Mouse (Mus musculus) left cerebral cortex, adult 9 months (tissue): ENCODE measurements around the gene Gfi1b.

Experiments used
- DNase-seq, 2 experiments: peaks; one replicate each; pipeline ENCODE4 v3.0.0; 2022; ENCODE audit warnings: low spot score in 2 of 2

Gfi1b gene

DNA sequence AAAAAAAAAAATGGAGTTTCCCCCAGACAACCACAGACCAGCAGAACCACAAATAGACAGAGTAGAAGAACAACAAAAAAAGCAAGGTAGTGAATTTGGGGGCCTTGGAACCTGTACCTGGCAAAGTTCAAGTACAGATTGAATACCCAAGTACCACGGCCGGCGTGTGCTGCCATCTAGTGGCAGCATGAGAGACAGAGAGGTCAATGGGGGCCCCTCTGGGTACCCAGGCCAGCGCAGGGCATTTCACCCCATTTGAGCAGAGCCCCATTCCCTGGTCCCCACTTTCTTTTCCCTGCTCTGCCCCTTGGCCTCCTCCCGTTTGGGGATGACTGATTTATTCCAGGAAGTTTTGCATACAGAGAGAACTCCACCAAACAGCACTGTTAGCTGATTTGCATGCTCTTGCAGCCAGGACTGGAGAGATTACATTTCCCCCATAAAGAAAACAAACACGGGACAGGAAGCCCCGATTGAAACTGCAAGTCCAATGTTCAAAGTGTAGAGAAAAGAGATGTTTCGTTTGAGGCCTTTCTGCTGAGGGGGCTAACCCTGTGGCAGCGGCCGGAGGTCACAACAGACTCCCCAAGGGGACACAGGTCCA is 841 bp upstream of the Gfi1b start:
- no peak for DNase-seq

DNA sequence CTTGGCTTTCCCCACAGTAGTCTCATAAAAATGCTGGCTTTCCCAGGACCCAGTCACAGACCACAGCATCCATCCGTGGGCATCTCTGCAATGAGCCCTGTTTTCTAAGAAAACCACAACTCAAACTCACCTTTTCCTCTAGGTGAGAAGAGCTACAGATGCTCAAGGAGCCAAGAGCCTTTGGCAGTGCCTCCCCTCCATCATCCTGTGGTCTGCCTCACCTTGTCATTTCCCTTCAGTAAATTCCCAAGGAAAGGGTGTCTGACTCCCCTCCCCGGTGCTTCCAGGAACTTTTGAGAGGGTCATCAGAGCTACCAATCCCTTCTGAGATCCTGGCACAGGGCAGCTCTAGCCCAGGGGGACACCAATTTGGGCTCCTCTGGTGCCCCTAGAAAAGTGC is 671 bp downstream of the Gfi1b start:
- DNase-seq, result no peak

DNA sequence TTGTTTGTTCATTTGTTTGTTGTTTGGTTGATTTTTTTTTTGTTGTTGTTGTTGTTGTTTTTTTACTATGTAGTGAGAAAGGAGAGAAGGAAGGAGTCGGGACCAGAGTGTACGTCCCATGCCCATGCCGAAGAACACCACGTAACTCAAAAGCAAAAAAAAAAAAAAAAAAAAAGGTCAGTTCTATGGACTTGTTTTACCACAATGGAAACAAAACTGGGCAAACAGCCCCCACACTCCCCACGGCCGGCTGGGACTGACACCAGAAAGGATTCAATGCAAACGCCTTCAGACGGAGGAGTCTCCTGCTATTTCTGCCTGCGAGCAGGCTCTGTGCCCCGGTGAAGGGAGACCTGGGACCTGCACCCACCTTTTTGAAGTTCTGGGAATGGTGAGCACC is 1.3 kb downstream of the Gfi1b start:
- DNase-seq, result no peak

DNA sequence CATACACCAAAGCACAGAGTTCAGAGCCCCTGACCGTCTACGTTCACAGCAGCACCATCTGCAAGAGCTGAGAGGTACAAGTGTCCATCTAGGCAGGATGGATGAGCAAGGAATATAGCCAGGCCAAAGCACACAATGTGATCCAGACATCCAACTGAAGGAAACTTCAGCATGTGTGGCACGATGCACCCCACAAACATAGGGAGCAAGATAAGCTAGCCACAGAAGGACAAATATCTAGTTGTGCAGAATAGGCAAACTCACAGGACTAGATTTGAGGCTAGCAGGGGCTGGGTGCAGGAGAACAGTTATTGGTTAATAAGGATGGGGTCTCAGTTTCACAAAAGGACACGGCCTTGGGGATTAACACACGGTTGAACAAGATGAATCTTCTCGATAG is 2.4 kb downstream of the Gfi1b start:
- no peak for DNase-seq

DNA sequence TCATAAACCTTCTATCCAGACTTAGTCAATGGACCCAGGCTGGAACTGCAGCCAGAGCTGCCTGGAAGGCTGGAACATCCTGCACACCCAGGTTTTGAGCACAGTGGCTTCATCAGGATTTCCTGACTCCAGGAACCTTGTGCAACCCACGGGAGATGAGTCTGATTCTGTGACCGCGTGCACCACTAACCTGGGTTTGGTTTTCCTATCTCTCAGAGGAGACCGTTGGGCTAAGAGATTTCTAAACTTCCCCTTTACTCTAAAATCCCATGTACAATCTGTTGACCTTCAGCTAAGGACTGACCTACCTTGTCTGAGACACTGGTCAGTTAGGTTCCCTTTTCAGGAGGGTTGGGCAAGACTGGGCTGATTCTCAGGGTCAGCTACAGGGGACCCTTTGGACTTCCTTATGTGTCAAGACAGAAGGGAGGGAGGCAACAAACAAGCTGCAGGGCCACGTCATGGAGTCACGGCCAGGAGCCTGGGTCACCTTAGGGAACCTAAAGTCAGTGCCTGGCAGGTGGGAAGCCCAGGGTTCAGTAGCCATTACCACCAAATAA is 2.9 kb downstream of the Gfi1b start:
- DNase-seq, result no peak

DNA sequence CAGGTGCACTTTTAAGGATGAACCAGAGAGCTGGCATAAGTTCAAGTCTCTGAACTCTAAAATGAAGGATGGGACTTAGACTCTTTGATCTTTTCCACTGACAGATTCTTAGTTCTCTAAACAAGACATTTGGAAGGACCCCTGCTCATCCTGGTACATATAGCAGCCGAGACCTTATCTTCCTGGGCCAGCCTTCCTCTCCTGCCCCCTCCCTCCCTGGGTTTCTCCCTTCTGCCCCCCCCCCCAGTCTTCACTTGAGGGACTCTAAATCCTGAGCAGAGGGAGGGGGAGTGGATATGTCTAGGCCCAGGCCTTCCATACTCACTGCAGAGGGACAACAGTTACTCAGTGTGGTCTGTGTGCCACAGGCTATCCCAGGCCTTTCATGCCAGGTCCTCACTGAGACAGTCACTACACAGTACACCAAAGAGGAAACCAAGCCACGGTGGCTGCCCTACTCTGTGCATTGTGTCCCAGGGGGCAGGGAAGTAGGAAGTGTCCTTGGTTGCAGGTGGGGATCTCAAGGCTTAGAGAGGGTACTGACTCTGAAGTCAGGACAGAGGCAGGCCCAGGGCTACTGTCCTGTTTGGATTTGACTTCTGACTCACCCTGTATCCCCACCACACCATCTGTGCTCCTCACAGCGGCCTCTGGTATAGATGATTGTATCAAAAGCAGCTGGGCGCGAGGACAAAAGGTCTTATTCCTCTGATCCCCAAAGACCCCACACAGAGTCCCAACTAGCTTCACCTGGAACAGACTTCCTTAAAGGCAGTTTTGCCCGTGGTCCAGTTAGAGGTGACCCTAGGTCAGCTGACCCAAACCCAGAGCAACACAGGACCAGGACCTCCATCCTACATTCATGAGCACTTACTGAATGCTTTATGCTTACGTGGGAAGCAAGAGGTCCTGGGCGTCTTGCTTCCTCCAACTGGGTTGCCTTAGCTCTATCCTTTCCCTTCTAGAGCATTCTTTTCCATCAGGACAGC is 4.0 kb downstream of the Gfi1b start:
- DNase-seq, result no peak

DNA sequence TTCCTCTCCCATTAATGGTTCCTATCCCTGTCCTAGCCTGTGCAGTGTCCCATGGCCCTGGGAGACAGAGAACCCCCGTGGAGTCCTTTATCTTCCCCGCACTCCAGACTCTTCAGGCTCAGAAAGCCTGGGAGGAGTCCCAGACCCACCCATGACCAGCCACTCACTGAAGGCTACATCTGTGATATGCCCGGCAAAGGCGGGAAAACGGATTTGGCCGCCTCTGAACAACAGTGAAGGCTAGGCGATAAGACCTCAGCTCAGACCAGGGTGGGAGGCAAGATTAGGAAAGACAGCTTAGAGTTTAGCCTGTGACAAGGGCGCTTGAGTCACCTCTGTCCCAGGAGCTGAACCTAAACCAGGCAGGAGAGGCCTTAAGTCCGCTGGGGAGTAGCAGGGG is 4.9 kb downstream of the Gfi1b start:
- no peak for DNase-seq

DNA sequence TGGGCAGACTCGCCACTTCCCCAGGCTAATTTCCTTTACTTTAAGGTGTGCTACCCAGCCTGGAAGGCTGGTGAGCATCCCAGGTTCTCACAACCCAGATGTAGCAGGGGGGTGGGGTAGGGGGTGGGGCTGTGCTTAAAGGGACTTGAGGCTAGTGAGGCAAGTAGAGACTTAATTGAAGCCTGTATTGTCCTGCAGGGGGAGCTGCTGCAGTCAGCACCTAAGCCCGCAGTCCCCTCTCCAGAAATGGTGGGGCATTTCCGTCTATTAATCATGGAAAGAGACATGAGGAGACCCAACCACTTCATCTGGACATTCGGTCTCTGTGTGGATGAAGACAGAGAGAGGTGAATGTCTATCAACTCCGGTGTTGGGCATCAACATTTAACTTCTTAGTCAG is 5.4 kb downstream of the Gfi1b start:
- no peak for DNase-seq

DNA sequence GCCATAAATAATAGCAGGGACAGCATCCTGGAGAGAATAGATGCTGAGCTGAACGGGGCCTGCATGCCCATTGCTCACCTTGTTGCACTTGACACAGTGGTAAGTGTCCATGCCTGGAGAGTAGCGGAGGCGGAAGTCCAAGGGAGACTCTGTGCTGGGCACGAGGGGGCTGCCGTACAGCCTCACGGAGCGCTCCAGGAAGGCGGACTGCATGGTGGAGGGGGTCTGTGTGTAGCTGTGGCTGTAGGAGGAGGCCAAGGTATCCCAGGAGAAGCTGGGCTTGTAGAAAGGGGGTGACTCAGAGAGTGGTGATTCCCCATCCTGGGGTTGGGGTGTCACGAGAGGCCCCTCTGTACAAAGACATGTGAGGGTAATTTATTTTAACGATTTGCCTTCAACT is 8.2 kb downstream of the Gfi1b start:
- DNase-seq, result no peak

DNA sequence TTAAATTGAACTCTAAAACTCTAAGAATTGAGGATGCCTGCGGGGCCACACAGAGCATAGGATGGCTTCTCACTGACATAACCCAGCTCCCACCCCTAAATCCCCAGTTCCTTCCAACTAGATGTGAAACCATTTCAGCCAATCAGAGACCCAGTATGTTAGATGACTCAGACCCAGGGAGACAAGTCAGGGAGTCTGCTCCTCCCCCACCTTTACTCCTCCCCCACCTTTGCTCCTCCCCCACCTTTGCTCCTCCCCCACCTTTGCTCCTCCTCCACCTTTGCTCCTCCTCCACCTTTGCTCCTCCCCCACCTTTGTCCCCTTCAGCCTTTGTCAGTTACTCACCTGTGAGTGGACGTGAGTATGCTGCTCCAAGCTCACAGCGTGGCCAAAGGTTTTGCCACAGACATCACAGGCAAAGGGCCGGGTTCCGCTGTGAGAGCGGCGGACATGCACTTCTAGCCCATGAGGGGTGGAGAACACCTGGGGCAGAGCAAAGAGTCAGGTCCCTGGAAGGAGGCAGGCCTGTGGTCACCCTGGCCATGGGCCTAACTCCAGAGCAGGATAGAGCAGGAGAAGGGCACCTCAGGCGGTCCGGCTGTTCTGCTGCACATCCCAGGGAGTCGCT is 9.2 kb downstream of the Gfi1b start:
- no peak for DNase-seq

DNA sequence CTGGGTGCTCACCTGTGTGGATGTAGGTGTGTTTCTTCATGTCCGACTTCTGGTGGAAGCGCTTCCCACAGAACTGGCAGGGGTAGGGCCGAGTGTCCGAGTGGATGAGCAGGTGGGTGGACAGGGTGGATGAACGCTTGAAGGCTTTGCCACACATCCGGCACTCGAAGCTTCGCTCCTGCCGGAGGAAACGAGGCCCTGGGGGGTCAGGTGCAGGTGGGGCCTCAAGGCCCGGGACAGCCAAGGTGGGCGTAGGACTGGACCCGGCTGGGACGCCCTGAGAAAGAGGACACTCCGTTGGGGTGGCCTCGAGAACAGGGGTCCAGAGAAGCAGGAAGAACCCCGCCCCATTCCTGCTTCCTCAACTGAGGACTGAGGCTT is 10.4 kb downstream of the Gfi1b start:
- no peak for DNase-seq

DNA sequence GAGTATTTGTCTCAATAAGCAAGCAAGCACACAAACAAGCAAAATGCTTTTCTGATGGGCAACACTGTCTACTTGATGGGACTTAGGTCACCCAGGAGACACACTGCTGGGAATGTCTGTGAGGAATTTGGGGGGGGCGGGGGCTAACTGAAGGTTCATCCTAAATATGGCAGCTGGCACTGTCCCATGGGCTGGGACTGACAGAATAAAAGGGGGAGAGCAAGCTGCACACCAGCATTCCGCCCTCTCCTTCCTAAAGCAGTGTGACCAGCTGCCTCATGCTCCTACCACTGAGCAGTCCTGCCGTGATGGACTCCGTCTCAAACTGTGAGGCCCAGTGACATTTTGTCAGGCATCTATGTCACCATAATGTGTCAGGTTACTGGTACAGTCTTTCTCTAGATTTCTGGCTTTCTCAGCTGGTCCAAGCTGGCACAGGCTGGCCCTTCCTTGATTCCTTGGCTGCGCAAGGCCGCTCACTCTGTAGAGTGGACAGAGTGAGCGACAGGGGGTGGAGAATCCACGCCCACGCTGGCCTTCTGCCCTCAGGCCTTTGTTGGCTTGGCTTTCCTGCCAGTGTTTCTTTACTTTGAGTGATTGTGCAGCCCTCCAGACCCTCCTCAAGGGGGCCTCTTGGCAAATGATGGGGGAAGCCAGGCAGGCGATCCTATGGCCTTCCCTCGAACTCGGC is 10.9 kb downstream of the Gfi1b start:
- DNase-seq, result no peak

DNA sequence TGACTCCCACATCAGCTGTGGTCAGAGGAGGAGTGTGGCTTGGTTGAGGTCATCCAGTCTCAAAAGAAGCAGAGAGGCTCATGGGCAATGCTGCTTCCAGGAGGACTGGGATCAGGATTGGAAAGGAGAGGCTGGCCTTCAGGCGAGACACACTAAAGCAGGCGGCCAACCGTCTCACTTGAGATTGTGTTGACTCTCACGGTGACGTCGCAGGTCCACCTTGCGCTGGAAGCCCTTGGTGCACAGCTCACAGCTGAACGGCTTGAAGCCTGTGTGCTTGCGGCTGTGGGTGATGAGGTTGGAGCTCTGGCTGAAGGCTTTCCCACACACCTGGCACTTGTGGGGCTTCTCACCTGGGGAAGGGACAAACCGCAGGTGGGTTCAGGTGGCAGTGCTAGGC is 11.9 kb downstream of the Gfi1b start:
- DNase-seq, result no peak

DNA sequence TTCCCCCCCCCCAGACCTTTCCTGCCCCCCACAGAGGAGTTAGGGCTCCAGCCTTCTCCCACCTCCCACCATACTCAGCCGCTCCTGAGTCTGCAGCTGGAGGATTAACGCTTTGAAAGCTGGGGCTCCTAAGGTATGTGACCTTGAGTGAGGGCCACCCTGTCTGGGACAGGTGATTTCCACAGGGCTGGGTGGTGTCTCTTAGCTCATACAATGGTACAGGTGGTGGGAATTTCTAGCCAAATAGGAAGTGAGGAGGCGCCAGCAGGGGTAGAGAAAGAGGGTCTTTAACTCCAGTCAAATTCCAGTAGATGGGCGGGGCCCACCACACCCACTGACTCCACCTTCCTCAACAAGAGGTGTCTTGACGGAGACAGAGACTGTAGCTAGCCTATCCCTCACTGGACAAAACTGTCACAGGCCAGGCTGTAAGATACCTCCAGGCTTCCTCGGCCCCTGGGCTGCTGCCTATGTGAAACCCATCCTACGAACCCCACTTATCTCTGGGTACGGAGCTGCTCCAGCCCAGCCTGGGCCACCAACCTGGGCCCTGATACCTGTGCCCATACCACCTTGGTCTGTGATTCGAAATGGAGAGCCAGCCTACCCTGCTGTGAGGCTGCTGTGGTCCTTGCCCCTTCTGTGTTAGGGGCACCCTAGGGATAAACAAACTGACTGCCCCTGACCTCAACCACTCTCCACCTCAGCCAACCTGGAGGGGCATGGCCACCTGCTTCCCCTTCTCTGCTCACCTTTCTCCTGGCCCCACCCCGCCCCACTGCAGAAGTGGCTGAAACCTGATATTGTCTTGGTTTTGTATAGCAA is 14.2 kb downstream of the Gfi1b start:
- DNase-seq, result no peak

DNA sequence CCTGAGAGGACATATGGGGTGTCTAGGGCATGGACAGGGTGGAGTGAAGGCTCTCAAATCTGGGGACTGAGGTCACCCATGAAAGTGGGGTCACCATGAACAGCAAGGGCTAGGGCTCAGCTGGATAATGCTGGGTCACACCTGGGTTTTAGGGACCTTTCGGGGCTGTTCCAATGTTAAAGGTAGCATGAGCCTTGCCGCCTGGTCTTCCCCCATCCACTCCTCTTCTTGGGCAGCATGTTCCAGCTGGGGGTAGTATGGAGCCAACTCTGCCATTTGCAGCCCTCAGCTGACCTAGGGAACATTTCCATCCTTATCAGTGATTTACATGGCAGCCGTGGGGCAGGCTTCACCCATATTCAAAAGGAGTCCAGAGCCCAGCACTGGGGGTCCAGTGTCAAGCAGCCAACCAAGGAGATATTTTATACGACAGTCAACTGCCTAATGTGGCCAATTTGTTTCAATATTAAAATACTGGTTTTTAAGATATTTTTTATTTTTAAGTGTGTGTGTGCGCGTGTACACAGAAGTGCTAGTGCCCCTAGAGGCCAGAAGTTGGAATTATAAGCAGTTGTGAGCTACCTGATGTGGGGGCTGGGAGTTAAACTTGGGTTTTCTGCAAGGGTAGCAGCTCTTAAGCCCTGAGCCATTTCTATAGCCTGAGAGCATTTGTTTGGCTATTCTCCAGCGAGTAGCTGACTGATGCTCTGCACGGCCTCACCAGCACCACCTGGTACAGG is 15.0 kb downstream of the Gfi1b start:
- no peak for DNase-seq

DNA sequence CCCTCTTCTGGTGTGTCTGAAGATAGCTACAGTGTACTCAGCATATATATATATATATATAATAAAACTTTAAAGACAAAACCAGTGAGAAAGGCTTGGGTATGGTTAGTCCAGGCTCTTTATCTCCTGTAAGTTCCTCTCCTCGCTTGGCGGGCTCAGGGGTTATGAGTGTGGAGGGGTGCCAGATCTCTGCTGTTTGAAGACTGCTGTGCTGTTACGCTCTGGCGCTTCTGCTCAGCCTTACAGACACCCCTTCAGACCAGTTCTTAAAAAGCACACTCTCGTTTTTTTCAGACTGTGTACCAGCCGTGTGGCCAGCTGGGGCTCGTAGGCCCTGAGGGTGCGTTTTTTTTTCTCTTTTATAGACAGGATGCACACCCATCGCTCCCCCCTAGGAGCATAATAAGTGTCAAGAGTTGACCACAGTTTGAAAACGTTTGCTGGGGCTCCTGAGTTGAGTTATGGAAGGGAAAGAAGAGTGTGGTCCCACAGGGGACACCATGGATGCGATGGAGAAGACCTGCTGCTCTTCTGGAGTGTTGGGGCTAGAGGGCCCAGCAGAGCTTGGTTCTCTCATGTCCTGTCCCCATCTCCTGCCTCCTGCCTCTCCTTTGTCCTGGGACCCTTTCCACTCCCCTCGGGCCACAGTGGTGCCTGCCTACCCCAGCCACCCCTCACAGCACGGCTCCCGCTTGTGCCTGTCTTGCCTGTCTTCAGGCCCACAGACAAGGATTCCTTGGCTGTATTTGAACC is 15.8 kb downstream of the Gfi1b start:
- no peak for DNase-seq

DNA sequence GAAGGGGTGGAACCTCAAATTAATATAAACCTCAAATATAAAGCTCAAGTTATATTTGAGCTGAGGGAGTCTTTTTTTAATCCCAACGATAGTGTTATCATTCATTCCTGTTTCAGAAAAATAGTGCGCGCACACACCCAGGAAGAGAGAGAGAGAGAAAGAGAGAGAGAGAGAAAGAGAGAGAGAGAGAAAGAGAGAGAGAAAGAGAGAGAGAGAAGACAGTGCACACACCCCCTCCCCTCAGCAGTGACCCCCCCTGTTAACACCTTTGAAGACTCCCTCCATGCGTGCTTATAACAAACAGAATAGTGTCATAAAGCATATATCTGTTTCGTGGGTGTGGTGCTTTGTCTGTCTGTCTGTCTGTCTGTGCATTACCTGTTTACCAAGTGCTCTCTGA is 18.2 kb downstream of the Gfi1b start:
- no peak for DNase-seq

DNA sequence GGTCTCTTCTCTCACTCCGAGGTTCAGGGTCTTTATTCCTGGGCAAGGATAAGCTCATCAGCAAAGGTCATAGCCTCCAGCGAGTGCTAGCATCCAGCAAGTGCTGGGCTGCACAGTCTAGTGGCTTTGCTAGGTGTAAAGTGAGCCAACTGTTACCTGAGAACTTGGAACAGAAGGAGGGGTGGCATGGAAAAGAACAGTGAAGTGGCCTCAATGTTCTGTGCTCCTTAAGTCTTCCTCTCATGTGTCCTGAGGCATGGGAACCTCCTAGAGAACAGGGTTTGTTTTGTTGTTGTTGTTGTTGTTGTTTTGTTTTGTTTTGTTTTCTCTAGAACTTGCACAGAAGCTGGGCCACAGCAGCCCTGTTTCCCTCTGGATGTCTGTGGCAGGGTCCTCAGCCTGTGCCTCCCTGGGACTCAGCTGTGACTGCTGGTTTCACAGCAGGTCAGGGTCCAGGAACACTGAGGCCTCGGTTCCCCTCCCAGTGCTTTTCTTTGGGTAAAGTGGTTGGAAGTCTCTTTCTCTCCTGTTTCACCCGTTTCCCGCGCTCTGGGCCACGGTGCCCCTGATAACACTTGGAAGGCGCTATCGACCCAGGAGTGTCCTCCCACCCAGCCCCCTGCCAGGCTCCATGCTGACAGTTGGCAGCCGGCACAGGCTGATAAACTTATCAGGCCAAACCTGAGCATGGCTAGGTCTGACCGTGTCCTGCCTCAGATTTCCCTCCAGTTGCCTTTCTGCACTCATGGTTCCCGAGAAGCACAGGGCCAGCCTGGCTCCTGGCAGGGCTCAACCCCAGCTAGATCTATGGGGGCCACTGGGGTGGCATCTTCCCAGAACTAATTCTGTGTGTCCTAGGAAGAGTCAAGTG is 19.8 kb downstream of the Gfi1b start:
- DNase-seq, result no peak

DNA sequence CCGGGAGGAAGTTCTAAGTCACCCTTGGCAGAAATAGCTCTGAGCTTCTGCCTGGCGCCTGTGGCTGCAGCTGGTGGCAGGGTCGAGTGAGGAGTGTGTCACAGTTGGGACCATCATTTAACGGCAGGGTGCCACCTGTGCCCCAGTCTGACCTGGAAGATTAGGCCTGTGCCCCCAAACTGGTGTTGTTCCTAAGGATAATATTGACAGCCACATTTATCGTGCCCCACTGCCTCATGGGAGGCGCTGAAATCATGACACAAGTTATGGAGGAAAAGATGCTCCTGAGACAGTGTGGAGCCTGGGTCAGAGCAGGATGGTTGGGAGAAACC is 22.2 kb downstream of the Gfi1b start:
- no peak for DNase-seq
